In genomic region chr15:99003600-99003999, GRCm38 (mm10) we compare ENCODE assay signal across 30 mouse cellular contexts. TPM values are rescaled to one million over a fixed set of nuclear protein-coding genes. Genes with fewer than 3 reads are reported as not detected.
A peak's percentile ranks its signal among the peaks of the same experiment; 100 is the strongest.
DNase-seq lines count a peak whose midpoint lies in the region; ATAC-seq and TF ChIP-seq lines count a peak whose summit lies in the region.
"Had no signal": no experiment of that assay in that cellular context is flagged by ENCODE, and none has a peak within 500 bp of the region (broad histone marks: within the 10 kb centered on the region; RNA-seq: fewer than 3 reads in every experiment).

No protein-coding gene starts in this region.

- H3K27me3 ChIP-seq in heart, adult 2 months (ENCODE audit: control insufficient read depth, insufficient read depth, low read length): no peaks in the 10 kb centered on the region
- H3K27me3 ChIP-seq in lung, postnatal 0 days (replicated peaks; ENCODE audit: insufficient read depth, low read length): no peaks in the 10 kb centered on the region
- H3K27me3 ChIP-seq: embryonic facial prominence, embryonic 12.5 days; midbrain, embryonic 15.5 days had no signal

- 93% methylated on average over 5 of the region's 5 CpGs for WGBS in heart, adult 2 months
- WGBS in lung, postnatal 0 days: 90% methylated on average over 5 of the region's 5 CpGs

- H3K4me2 ChIP-seq in lung, postnatal 0 days (replicated peaks; ENCODE audit: low read depth, low read length): no peak overlapping the region
- H3K4me2 ChIP-seq: embryonic facial prominence, embryonic 12.5 days; liver, embryonic 15.5 days; midbrain, embryonic 15.5 days had no signal

- H3K36me3 ChIP-seq in heart, adult 2 months (ENCODE audit: control insufficient read depth, insufficient read depth, low read length): no peaks in the 10 kb centered on the region
- no peaks in the 10 kb centered on the region for H3K36me3 ChIP-seq in lung, postnatal 0 days (ENCODE audit: insufficient read depth, low read length)
- H3K36me3 ChIP-seq: embryonic facial prominence, embryonic 12.5 days; G1E; liver, embryonic 15.5 days; midbrain, embryonic 15.5 days had no signal

- ATAC-seq in lung, postnatal 0 days: no peak
- ATAC-seq in megakaryocyte-erythroid progenitor cell, adult 5-6 weeks (replicated peaks; ENCODE audit: low FRiP score, low TSS enrichment, poor library complexity, severe bottlenecking): no peak
- ATAC-seq: forebrain, embryonic 14.5 days; midbrain, embryonic 15.5 days had no signal

- intact Hi-C loops in heart, adult 2 months (cut with DNase I): no loop called here

- H3K9me3 ChIP-seq in lung, postnatal 0 days (ENCODE audit: low read length): no peaks in the 10 kb centered on the region
- H3K9me3 ChIP-seq: embryonic facial prominence, embryonic 12.5 days; G1E; liver, embryonic 15.5 days; midbrain, embryonic 15.5 days had no signal

- H3K9ac ChIP-seq in heart, adult 2 months (ENCODE audit: low read depth, low read length): no peak overlapping the region
- H3K9ac ChIP-seq in lung, postnatal 0 days (replicated peaks; ENCODE audit: low read depth): no peak overlapping the region
- H3K9ac ChIP-seq: embryonic facial prominence, embryonic 12.5 days; liver, embryonic 15.5 days; midbrain, embryonic 15.5 days had no signal

- TF ChIP-seq POLR2A in heart, adult 2 months (IDR thresholded peaks at IDR 0.05; ENCODE audit: insufficient read depth, low read depth, low read length): no peak
- no peak for TF ChIP-seq POLR2A in bone marrow macrophage, adult 2 months (IDR thresholded peaks at IDR 0.05; ENCODE audit: borderline replicate concordance, low read depth, low read length)

- no peak for TF ChIP-seq EP300 in heart, adult 2 months (IDR thresholded peaks at IDR 0.05; ENCODE audit: insufficient read depth, low read depth, low read length)
- TF ChIP-seq EP300 in lung, postnatal 0 days (IDR thresholded peaks at IDR 0.05): no peak

- no peak overlapping the region for H3K4me3 ChIP-seq in heart, adult 2 months
- no peak overlapping the region for H3K4me3 ChIP-seq in lung, postnatal 0 days (ENCODE audit: low read depth, low read length)
- H3K4me3 ChIP-seq in bone marrow macrophage, adult 2 months (ENCODE audit: insufficient read depth, low read length): no peak overlapping the region
- H3K4me3 ChIP-seq: embryonic facial prominence, embryonic 12.5 days; erythroblast, embryonic 14.5 days; liver, embryonic 15.5 days; midbrain, embryonic 15.5 days had no signal

- H3K27ac ChIP-seq in heart, adult 2 months: no peak overlapping the region
- H3K27ac ChIP-seq in lung, postnatal 0 days (ENCODE audit: low read length): no peak overlapping the region
- no peak overlapping the region for H3K27ac ChIP-seq in bone marrow macrophage, adult 2 months (ENCODE audit: insufficient read depth, low read depth, low read length)
- H3K27ac ChIP-seq: embryonic facial prominence, embryonic 12.5 days; liver, embryonic 15.5 days; midbrain, embryonic 15.5 days had no signal

- TF ChIP-seq CTCF in heart, adult 2 months (IDR thresholded peaks at IDR 0.05): peak; percentile 45
- peak; percentile 23; the same call in 1 of the 2 replicates for TF ChIP-seq CTCF in lung, postnatal 0 days (IDR thresholded peaks at IDR 0.05)
- TF ChIP-seq CTCF in bone marrow macrophage, adult 2 months (IDR thresholded peaks at IDR 0.05; ENCODE audit: low read depth, low read length): peak; percentile 35; the same call in 1 of the 2 replicates

- no peak for DNase-seq in heart, adult 2 months
- no peak for DNase-seq in heart, adult 9 months (ENCODE audit: low spot score in 2 of 2)
- no peak for DNase-seq in lung, postnatal 0 days (ENCODE audit: low spot score)
- no peak for DNase-seq in lung, postnatal 4 days
- DNase-seq in adrenal gland, postnatal 25 days: no peak
- DNase-seq: B cell, adult 2 months; cerebellum, adult 11 months; cerebellum, postnatal 10 days; gastrocnemius, postnatal 25 days; kidney, adult 8-10 months; kidney, postnatal 4 days; lung, postnatal 10 days; retina, postnatal 1 day; thymus, postnatal 25 days had no signal

- H3K79me2 ChIP-seq in heart, adult 2 months (replicated peaks; ENCODE audit: control insufficient read depth, insufficient read depth, low read length): no peaks in the 10 kb centered on the region

- H3K4me1 ChIP-seq in heart, adult 2 months (ENCODE audit: control insufficient read depth, insufficient read depth, low read length): peaks cover 2% of the 10 kb centered on the region
- 0 out of 2 replicates have a peak, but pooled peaks cover 6% of the 10 kb centered on the region for H3K4me1 ChIP-seq in lung, postnatal 0 days (ENCODE audit: insufficient read depth, low read depth, low read length)
- H3K4me1 ChIP-seq in bone marrow macrophage, adult 2 months (ENCODE audit: control insufficient read depth, insufficient read depth, low read length): peaks cover 23% of the 10 kb centered on the region

RNA-seq across cellular contexts. Expression of gene Tuba1c, which starts 26.1 kb away (rescaled TPM):
- 10 to 100 TPM; 30.1 to 39.0 TPM for total RNA-seq in heart, adult 2 months (2021)
- polyA plus RNA-seq in heart, adult 2 months (2012; rRNA removed): 58.6 and 74.4 TPM in 2 replicates
- polyA plus RNA-seq in lung, postnatal 0 days (2015; fragmentation: Nextera tagmentation; extraction: Ambion mirVana): 45.1 and 53.2 TPM in 2 replicates
- 134 and 173 TPM in 2 replicates for polyA plus RNA-seq in bone marrow macrophage, adult 2 months (2012; ENCODE audit: insufficient read depth, insufficient read length, missing spikeins)
- 286 and 303 TPM in 2 replicates for total RNA-seq in adrenal gland, postnatal 25 days (2021)
- 85.6 and 109 TPM in 2 replicates for total RNA-seq in megakaryocyte-erythroid progenitor cell, adult 5-6 weeks (2014; fragmentation: Nextera tagmentation)
- 34.5 and 41.4 TPM in 2 replicates for total RNA-seq in megakaryocyte-erythroid progenitor cell, adult 5-6 weeks (2017)

RNA-seq across cellular contexts. Expression of gene Tuba1a, which starts 50.1 kb away (rescaled TPM):
- total RNA-seq in heart, adult 2 months (2021): 10 to 100 TPM; 57.0 to 85.0 TPM
- polyA plus RNA-seq in heart, adult 2 months (2012; rRNA removed): 165 and 235 TPM in 2 replicates
- polyA plus RNA-seq in lung, postnatal 0 days (2015; fragmentation: Nextera tagmentation; extraction: Ambion mirVana): 881 and 945 TPM in 2 replicates
- polyA plus RNA-seq in bone marrow macrophage, adult 2 months (2012; ENCODE audit: insufficient read depth, insufficient read length, missing spikeins): 36.4 and 43.3 TPM in 2 replicates
- total RNA-seq in adrenal gland, postnatal 25 days (2021): 81.5 and 90.9 TPM in 2 replicates
- total RNA-seq in megakaryocyte-erythroid progenitor cell, adult 5-6 weeks (2014; fragmentation: Nextera tagmentation): 4.5 and 10.2 TPM in 2 replicates
- total RNA-seq in megakaryocyte-erythroid progenitor cell, adult 5-6 weeks (2017): 9.7 and 16.0 TPM in 2 replicates

RNA-seq across cellular contexts. Expression of gene Gm49450, which starts 50.2 kb away (rescaled TPM):
- not detected for total RNA-seq in heart, adult 2 months (2021)
- polyA plus RNA-seq in heart, adult 2 months (2012; rRNA removed): 26.2 TPM in 1 of 2 replicates, not detected in the other
- polyA plus RNA-seq in lung, postnatal 0 days (2015; fragmentation: Nextera tagmentation; extraction: Ambion mirVana): not detected in 2 replicates
- not detected in 2 replicates for polyA plus RNA-seq in bone marrow macrophage, adult 2 months (2012; ENCODE audit: insufficient read depth, insufficient read length, missing spikeins)
- not detected in 2 replicates for total RNA-seq in adrenal gland, postnatal 25 days (2021)
- total RNA-seq in megakaryocyte-erythroid progenitor cell, adult 5-6 weeks (2014; fragmentation: Nextera tagmentation): not detected in 2 replicates
- not detected in 2 replicates for total RNA-seq in megakaryocyte-erythroid progenitor cell, adult 5-6 weeks (2017)
- total RNA-seq: adrenal gland, adult 18-20 months; G1E; gastrocnemius, postnatal 25 days; heart, adult 8-10 months; hematopoietic stem cell, adult 5-6 weeks; layer of hippocampus, postnatal 14 days; left cerebral cortex, postnatal 14 days had no signal
- polyA plus RNA-seq: embryonic facial prominence, embryonic 12.5 days; erythroblast, embryonic 14.5 days; forebrain, embryonic 14.5 days; G1E; heart, embryonic 16.5 days; liver, embryonic 15.5 days; midbrain, embryonic 15.5 days had no signal

RNA-seq across cellular contexts. Expression of gene Prph, which starts 51.4 kb away (rescaled TPM):
- under 1 TPM; 0.13 to 0.80 TPM for total RNA-seq in heart, adult 2 months (2021)
- 1.00 and 2.1 TPM in 2 replicates for polyA plus RNA-seq in heart, adult 2 months (2012; rRNA removed)
- polyA plus RNA-seq in lung, postnatal 0 days (2015; fragmentation: Nextera tagmentation; extraction: Ambion mirVana): 0.32 and 0.42 TPM in 2 replicates
- not detected in 2 replicates for polyA plus RNA-seq in bone marrow macrophage, adult 2 months (2012; ENCODE audit: insufficient read depth, insufficient read length, missing spikeins)
- 0.52 and 2.2 TPM in 2 replicates for total RNA-seq in adrenal gland, postnatal 25 days (2021)
- total RNA-seq in megakaryocyte-erythroid progenitor cell, adult 5-6 weeks (2014; fragmentation: Nextera tagmentation): not detected in 2 replicates
- total RNA-seq in megakaryocyte-erythroid progenitor cell, adult 5-6 weeks (2017): not detected in 2 replicates
- total RNA-seq: G1E; hematopoietic stem cell, adult 5-6 weeks; megakaryocyte, adult 5-6 weeks; neutrophil, adult 5-6 weeks had no signal
- polyA plus RNA-seq: erythroblast, embryonic 14.5 days; G1E had no signal
